Mouse (Mus musculus) thymus, adult 2 months (tissue): Measurements from ENCODE around the gene Slc24a3.

Experiments used
- CTCF ChIP-seq: fragments of 200-500 bp; IDR thresholded peaks from 2 replicates; pipeline ENCODE4 v1.5.1; 2012; ENCODE audit warnings: mild to moderate bottlenecking, control low read depth, low read length, moderate library complexity, borderline replicate concordance; ENCODE audit not compliant: control insufficient read depth, poor library complexity, insufficient read depth; ENCODE audit errors: extremely low read depth
- POLR2A ChIP-seq: fragments of 200-500 bp; IDR thresholded peaks from 2 replicates; pipeline ENCODE4 v1.6.1; 2012; ENCODE audit warnings: mild to moderate bottlenecking, low read length, control low read depth, moderate library complexity; ENCODE audit not compliant: control insufficient read depth, poor library complexity, insufficient read depth; ENCODE audit errors: extremely low read depth

GRCm38 (mm10) chr2:145382908-145383770, 215.6 kb downstream of the Slc24a3 start:
- no peak for TF ChIP-seq POLR2A
- TF ChIP-seq CTCF, result no peak
